Mouse (Mus musculus) forebrain, embryonic 11.5 days (tissue): Measurements from ENCODE around the gene Grik2. TPM values are rescaled to one million over a fixed set of nuclear protein-coding genes. Genes with fewer than 3 reads are reported as not detected.
"Not testable (repeated sequence)": the region's sequence is repeated elsewhere in the genome, so short reads cannot be mapped to it uniquely, and the experiment has no call there.

Experiments used
- ATAC-seq: fragments of 200-750 bp; cut with Nextera tagmentation; replicated peaks from 2 replicates; pipeline ENCODE4 v1.8.0; 2017; ENCODE audit warnings: moderate TSS enrichment; ENCODE audit not compliant: low FRiP score
- DNase-seq: peaks from one replicate; pipeline ENCODE4 v3.0.0-alpha.2; 2017; ENCODE audit warnings: low spot score
- H3K27ac ChIP-seq: fragments of 300-500 bp; sonication (generic); 2 replicates; pipeline ENCODE4 v1.5.1; 2014; ENCODE audit warnings: low read depth, low read length
- H3K27me3 ChIP-seq: fragments of 300-500 bp; sonication (generic); 2 replicates; pipeline ENCODE4 v1.6.1; 2014; ENCODE audit warnings: mild to moderate bottlenecking, low read length, mixed read lengths; ENCODE audit not compliant: control insufficient read depth, insufficient read depth
- H3K36me3 ChIP-seq: fragments of 300-500 bp; sonication (generic); 2 replicates; pipeline ENCODE4 v1.6.1; 2014; ENCODE audit warnings: mild to moderate bottlenecking, low read length, moderate library complexity, mixed read lengths; ENCODE audit not compliant: control insufficient read depth, insufficient read depth
- H3K4me1 ChIP-seq: fragments of 300-500 bp; sonication (generic); replicated peaks from 2 replicates; pipeline ENCODE4 v1.6.1; 2014; ENCODE audit warnings: low read length, mixed read lengths; ENCODE audit not compliant: control insufficient read depth, insufficient read depth
- H3K4me2 ChIP-seq: fragments of 300-500 bp; sonication (generic); 2 replicates; pipeline ENCODE4 v1.6.1; 2014; ENCODE audit warnings: low read depth, mild to moderate bottlenecking, low read length, moderate library complexity, mixed read lengths; ENCODE audit not compliant: severe bottlenecking
- H3K4me3 ChIP-seq: fragments of 300-500 bp; sonication (generic); 2 replicates; pipeline ENCODE4 v1.5.1; 2014; ENCODE audit warnings: low read depth, low read length
- H3K9ac ChIP-seq: fragments of 300-500 bp; sonication (generic); 2 replicates; pipeline ENCODE4 v1.6.1; 2014; ENCODE audit warnings: low read length
- H3K9me3 ChIP-seq: fragments of 300-500 bp; sonication (generic); 2 replicates; pipeline ENCODE4 v1.6.1; 2016; ENCODE audit warnings: low read length, mixed read lengths; ENCODE audit not compliant: control insufficient read depth
- WGBS: fragments of 180-500 bp; shearing (Covaris S2); extraction: QIAGEN DNeasy Blood & Tissue Kit; methylation state at CpG from one replicate; pipeline ENCODE4 v1.1.7; 2014; 5-methylcytosine and 5-hydroxymethylcytosine counted together
- polyA plus RNA-seq: library from polyadenylated mRNA; unstranded; fragments of >200 nt; fragmentation: Nextera tagmentation; extraction: Ambion mirVana; gene quantifications from 2 replicates; pipeline ENCODE4 v1.2.1, GENCODE M21; 2014

Gene Grik2
- polyA plus RNA-seq, 1 experiment from 2014 or later = 17.3 TPM

GRCm38 (mm10) chr10:49473613-49474012 is 315.0 kb downstream of the Grik2 start:
- DNase-seq (no peak), ATAC-seq (no peak)
- Histone ChIP-seq H3K4me2 (no peak overlapping the region), H3K36me3 (no peaks in the 10 kb centered on the region), H3K9me3 (no peaks in the 10 kb centered on the region), H3K4me1 (no peaks in the 10 kb centered on the region), H3K27ac (no peak overlapping the region), H3K4me3 (no peak overlapping the region), H3K27me3 (no peaks in the 10 kb centered on the region), H3K9ac (no peak overlapping the region)

GRCm38 (mm10) chr10:49456791-49457190 is 331.8 kb downstream of the Grik2 start:
- WGBS = 94% methylated on average over 2 of the region's 2 CpGs
- no peaks in the 10 kb centered on the region for H3K27me3 ChIP-seq
- H3K4me2 ChIP-seq = no peak overlapping the region
- no peak overlapping the region for H3K27ac ChIP-seq
- H3K36me3 ChIP-seq = no peaks in the 10 kb centered on the region
- H3K4me1 ChIP-seq = no peaks in the 10 kb centered on the region
- ATAC-seq (no peak), DNase-seq (no peak)
- no peaks in the 10 kb centered on the region for H3K9me3 ChIP-seq
- no peak overlapping the region for H3K4me3 ChIP-seq
- no peak overlapping the region for H3K9ac ChIP-seq

GRCm38 (mm10) chr10:49453535-49453934 is 335.0 kb downstream of the Grik2 start:
- Histone ChIP-seq H3K4me1 (no peaks in the 10 kb centered on the region), H3K4me2 (no peak overlapping the region), H3K36me3 (no peaks in the 10 kb centered on the region), H3K27me3 (no peaks in the 10 kb centered on the region), H3K9me3 (no peaks in the 10 kb centered on the region), H3K9ac (no peak overlapping the region), H3K4me3 (no peak overlapping the region), H3K27ac (no peak overlapping the region)
- DNase-seq (no peak), ATAC-seq (no peak)

GRCm38 (mm10) chr10:49441369-49441768 is 347.2 kb downstream of the Grik2 start:
- Histone ChIP-seq H3K27me3 (no peaks in the 10 kb centered on the region), H3K4me3 (no peak overlapping the region), H3K27ac (no peak overlapping the region), H3K4me2 (no peak overlapping the region), H3K9me3 (no peaks in the 10 kb centered on the region), H3K4me1 (no peaks in the 10 kb centered on the region), H3K36me3 (no peaks in the 10 kb centered on the region), H3K9ac (no peak overlapping the region)
- 81% methylated on average over 1 of the region's 1 CpGs for WGBS
- DNase-seq = no peak
- no peak for ATAC-seq

GRCm38 (mm10) chr10:49437057-49437456 is 351.5 kb downstream of the Grik2 start:
- Histone ChIP-seq H3K4me3 (no peak overlapping the region), H3K27me3 (no peaks in the 10 kb centered on the region), H3K36me3 (no peaks in the 10 kb centered on the region), H3K4me2 (no peak overlapping the region), H3K9me3 (no peaks in the 10 kb centered on the region), H3K27ac (no peak overlapping the region), H3K9ac (no peak overlapping the region), H3K4me1 (no peaks in the 10 kb centered on the region)
- 65% methylated on average over 2 of the region's 2 CpGs for WGBS
- DNase-seq (no peak), ATAC-seq (no peak)

- Histone ChIP-seq H3K4me1 (no peaks in the 10 kb centered on the region), H3K4me2 (no peak overlapping the region), H3K36me3 (no peaks in the 10 kb centered on the region), H3K9me3 (no peaks in the 10 kb centered on the region), H3K27me3 (no peaks in the 10 kb centered on the region), H3K9ac (no peak overlapping the region), H3K4me3 (no peak overlapping the region), H3K27ac (no peak overlapping the region)
- 90% methylated on average over 2 of the region's 2 CpGs for WGBS
- DNase-seq (no peak), ATAC-seq (no peak)
These were observed 352.3 kb downstream of the Grik2 start for GRCm38 (mm10) chr10:49436301-49436700.

- H3K27ac ChIP-seq = no peak overlapping the region
- 86% methylated on average over 2 of the region's 2 CpGs for WGBS
- no peak for ATAC-seq
These were observed 355.7 kb downstream of the Grik2 start for GRCm38 (mm10) chr10:49432825-49433224.

GRCm38 (mm10) chr10:49417206-49417605 is 371.4 kb downstream of the Grik2 start:
- not testable (repeated sequence) for H3K9me3 ChIP-seq, H3K4me1 ChIP-seq, H3K4me2 ChIP-seq, H3K4me3 ChIP-seq, H3K9ac ChIP-seq, H3K27ac ChIP-seq, DNase-seq, H3K36me3 ChIP-seq, ATAC-seq, H3K27me3 ChIP-seq
- WGBS = 59% methylated on average over 1 of the region's 1 CpGs

More at GRCm38 (mm10) chr10:49432825-49433224, 355.7 kb downstream of the Grik2 start:
- no peak overlapping the region for H3K4me3 ChIP-seq
- H3K4me2 ChIP-seq = no peak overlapping the region
- DNase-seq = no peak
- no peaks in the 10 kb centered on the region for H3K27me3 ChIP-seq
- H3K36me3 ChIP-seq = no peaks in the 10 kb centered on the region
- no peak overlapping the region for H3K9ac ChIP-seq
- H3K4me1 ChIP-seq = no peaks in the 10 kb centered on the region
- H3K9me3 ChIP-seq = no peaks in the 10 kb centered on the region

- no peak for DNase-seq
These were observed 405.6 kb downstream of the Grik2 start for GRCm38 (mm10) chr10:49382996-49383395.

More at GRCm38 (mm10) chr10:49382996-49383395, 405.6 kb downstream of the Grik2 start:
- Histone ChIP-seq H3K36me3 (no peaks in the 10 kb centered on the region), H3K9ac (no peak overlapping the region), H3K27ac (no peak overlapping the region), H3K4me2 (no peak overlapping the region), H3K4me3 (no peak overlapping the region), H3K4me1 (no peaks in the 10 kb centered on the region), H3K27me3 (no peaks in the 10 kb centered on the region), H3K9me3 (no peaks in the 10 kb centered on the region)
- ATAC-seq = no peak
- 65% methylated on average over 3 of the region's 3 CpGs for WGBS
